Mouse (Mus musculus): ENCODE measurements around the gene Jup. TPM values are rescaled to one million over a fixed set of nuclear protein-coding genes. Genes with fewer than 3 reads are reported as not detected.

The Jup gene
- 35.2 and 59.0 TPM in 2 replicates for polyA plus RNA-seq (2021; fragmentation: Nextera tagmentation)
- long read RNA-seq, experiment 1, partial matches to known transcripts, result 1 of 8 reads
- long read RNA-seq, experiment 1, other reads (novel, unspliced or antisense), result 3 of 8 reads
- long read RNA-seq, experiment 2, transcript Jup-201 (14 exons, 3,205 nt), result major isoform, 82 of 97 reads
- long read RNA-seq, experiment 2, partial matches to known transcripts, result 4 of 97 reads
- long read RNA-seq, experiment 2, other reads (novel, unspliced or antisense), result 9 of 97 reads

DNA sequence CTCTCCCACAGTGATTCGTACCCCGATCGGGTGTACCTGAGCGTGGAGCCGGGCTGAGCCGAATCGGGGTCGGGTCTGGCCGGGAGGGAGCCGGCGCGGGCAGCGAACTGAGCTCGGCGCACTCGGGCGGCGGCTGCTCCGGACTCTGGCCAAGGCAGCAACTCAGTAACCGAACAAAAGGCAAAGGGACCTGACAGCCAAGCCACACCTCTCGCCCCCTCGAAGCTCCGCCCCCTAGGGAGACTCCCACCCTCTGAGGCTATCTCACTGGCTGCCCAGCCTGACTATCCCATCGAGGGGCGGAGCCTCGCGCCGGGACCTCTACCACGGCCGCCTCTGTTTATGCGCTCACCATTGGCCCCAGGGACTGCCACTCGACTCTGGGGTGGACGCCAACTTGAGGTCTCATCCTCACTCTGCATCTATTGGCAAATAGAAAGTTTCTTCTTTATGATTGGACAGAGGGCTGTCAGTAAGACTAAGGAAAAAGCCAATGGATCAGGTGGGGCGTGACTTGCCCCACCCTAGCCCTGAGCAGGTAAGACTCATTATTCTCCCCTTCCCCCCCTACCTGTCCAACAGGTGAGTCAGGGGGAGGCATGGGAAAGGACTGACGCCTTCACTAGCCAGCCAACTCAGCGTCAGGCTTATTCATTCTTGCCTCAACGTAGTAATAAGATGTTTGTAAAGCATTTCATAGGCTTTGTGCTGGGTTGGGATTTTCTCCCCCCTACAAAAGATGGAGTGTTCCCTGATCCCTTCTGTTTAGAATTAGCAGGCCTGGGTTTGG is at the start of gene Jup:
Gene Jup, minus strand, starts transcription at position 164 of the 790 bp plus-strand sequence.

GRCm38 (mm10) chr11:100441797-100442196 is 44.2 kb upstream of the Jup start, which contains the start of the genes Nt5c3b and Klhl10:
Gene Nt5c3b, minus strand, starts transcription at chr11:100441808.
Gene Klhl10, plus strand, starts transcription at chr11:100441917.

GRCm38 (mm10) chr11:100414914-100415822 is 17.6 kb upstream of the Jup start, which contains the start of gene Fkbp10:
Gene Fkbp10, plus strand, starts transcription at chr11:100415697.

GRCm38 (mm10) chr11:100414021-100414913 is 16.7 kb upstream of the Jup start, which contains the start of gene P3h4:
Gene P3h4, minus strand, starts transcription at chr11:100414836.

DNA sequence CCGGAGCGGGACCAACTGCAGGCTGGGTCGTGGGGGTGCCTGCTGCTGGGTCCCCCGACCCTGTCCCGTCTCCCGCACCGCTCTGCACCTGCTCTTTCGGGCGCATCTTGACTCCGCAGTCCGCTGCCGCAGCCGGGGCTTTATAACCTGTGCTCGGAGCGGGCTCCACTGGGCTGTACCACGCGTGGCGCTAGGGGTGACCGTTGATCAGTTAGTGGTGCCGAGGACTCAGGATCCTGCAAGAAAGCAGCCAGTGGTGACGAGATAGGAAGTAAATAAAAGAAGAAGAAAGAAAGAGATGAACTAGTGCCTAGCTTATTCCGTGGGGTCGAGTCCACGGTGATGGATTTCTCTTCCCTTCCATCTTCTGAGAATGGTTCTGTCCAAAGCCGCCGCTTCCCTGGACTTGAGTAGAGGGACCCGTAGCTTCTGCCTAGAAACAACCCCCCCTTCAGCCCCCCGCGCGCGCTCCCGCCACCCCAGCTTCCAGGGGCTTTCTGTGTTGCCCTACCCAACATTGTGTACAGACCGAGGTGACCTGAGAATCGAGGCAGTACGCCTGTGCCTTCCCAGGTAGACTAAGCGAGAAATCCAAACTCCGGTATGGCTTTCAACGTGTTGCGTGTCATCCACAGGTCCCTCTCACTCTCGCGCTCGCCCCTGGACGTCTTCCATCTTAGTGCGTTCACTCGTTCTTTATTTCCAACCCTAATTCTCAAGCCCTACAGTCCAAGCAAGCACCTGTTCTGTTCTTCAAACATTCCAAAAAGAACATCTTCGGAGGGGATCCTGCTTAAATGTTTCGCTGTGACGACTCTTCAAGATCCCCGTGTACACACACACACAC is 41.4 kb downstream of the Jup start, which contains the start of gene Hap1:
Gene Hap1, minus strand, starts transcription at position 157 of the 847 bp plus-strand sequence.

DNA sequence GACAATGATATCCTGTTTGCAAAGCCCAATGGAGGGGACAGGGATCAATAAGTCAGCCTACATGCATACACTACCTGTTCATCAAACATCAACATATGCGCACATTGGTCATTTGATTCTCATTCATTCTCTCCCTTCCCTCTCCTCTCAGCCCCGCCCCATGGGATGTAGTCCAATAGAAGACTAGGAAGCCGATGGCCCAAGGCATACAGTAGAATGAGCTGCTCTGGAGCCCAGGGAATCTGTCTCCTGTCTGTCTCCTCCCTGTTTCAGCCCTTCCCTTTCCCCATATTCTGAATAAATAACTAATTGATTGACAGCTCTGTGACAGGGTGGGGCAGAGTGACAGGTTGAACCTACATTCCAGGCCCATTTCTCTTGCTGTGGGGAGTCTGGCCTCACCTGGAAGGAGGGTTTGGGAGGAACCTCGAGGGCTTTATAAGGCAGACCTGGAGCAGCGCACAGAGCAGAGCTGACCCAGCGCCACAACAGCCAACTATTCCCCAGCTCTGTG is 63.6 kb downstream of the Jup start, which contains the start of gene Gast:
Gene Gast, plus strand, starts transcription at position 464 of the 514 bp plus-strand sequence.

GRCm38 (mm10) chr11:100319492-100320171 is 77.9 kb downstream of the Jup start, which contains the start of gene Eif1:
Gene Eif1, plus strand, starts transcription at chr11:100319885.

Small RNA genes within 50 kb of the gene (microRNA-seq; reads per million reads assigned to microRNA genes)
- gene Gm27374, result not detected

Other genes with a start within 250 kb of the Jup start
- gene Krt19, start 249.1 kb downstream of the Jup start, polyA plus RNA-seq (2021; fragmentation: Nextera tagmentation), result 0.36 TPM in 1 of 2 replicates, not detected in the other
- 0.33 and 0.45 TPM in 2 replicates for gene Krt9, start 204.5 kb downstream of the Jup start, polyA plus RNA-seq (2021; fragmentation: Nextera tagmentation)
- gene Krt14, start 190.2 kb downstream of the Jup start, polyA plus RNA-seq (2021; fragmentation: Nextera tagmentation), result 0.13 TPM in 1 of 2 replicates, not detected in the other
- gene Krt16, start 148.9 kb downstream of the Jup start, polyA plus RNA-seq (2021; fragmentation: Nextera tagmentation), result not detected in 2 replicates
- 0.15 and 0.26 TPM in 2 replicates for gene Krt17, start 136.7 kb downstream of the Jup start, polyA plus RNA-seq (2021; fragmentation: Nextera tagmentation)
- gene Krt42, start 127.9 kb downstream of the Jup start, polyA plus RNA-seq (2021; fragmentation: Nextera tagmentation), result 0.13 TPM in 1 of 2 replicates, not detected in the other
- 517 and 668 TPM in 2 replicates for gene Eif1, start 77.9 kb downstream of the Jup start, polyA plus RNA-seq (2021; fragmentation: Nextera tagmentation)
- gene Gast, start 63.4 kb downstream of the Jup start, polyA plus RNA-seq (2021; fragmentation: Nextera tagmentation), result 0.40 TPM in 1 of 2 replicates, not detected in the other
- 27.8 and 29.6 TPM in 2 replicates for gene Hap1, start 41.6 kb downstream of the Jup start, polyA plus RNA-seq (2021; fragmentation: Nextera tagmentation)
- gene P3h4, start 17.1 kb upstream of the Jup start, polyA plus RNA-seq (2021; fragmentation: Nextera tagmentation), result 17.5 and 18.0 TPM in 2 replicates
- gene Fkbp10, start 17.9 kb upstream of the Jup start, polyA plus RNA-seq (2021; fragmentation: Nextera tagmentation), result 8.8 and 10.2 TPM in 2 replicates
- 42.8 and 48.5 TPM in 2 replicates for gene Nt5c3b, start 44.0 kb upstream of the Jup start, polyA plus RNA-seq (2021; fragmentation: Nextera tagmentation)
- 0.31 and 0.34 TPM in 2 replicates for gene Klhl10, start 44.2 kb upstream of the Jup start, polyA plus RNA-seq (2021; fragmentation: Nextera tagmentation)
- 16.7 and 17.7 TPM in 2 replicates for gene Klhl11, start 75.0 kb upstream of the Jup start, polyA plus RNA-seq (2021; fragmentation: Nextera tagmentation)
- 84.9 and 99.2 TPM in 2 replicates for gene Acly, start 130.2 kb upstream of the Jup start, polyA plus RNA-seq (2021; fragmentation: Nextera tagmentation)
- 0.93 and 1.8 TPM in 2 replicates for gene Ttc25, start 147.8 kb upstream of the Jup start, polyA plus RNA-seq (2021; fragmentation: Nextera tagmentation)
- 455 and 528 TPM in 2 replicates for gene Cnp, start 177.1 kb upstream of the Jup start, polyA plus RNA-seq (2021; fragmentation: Nextera tagmentation)
- gene Nkiras2, start 221.5 kb upstream of the Jup start, polyA plus RNA-seq (2021; fragmentation: Nextera tagmentation), result 15.1 and 15.8 TPM in 2 replicates
- gene Dnajc7, start 222.4 kb upstream of the Jup start, polyA plus RNA-seq (2021; fragmentation: Nextera tagmentation), result 80.2 and 86.1 TPM in 2 replicates